26 mouse cellular contexts compared by ENCODE assay signal in genomic region chr5:64630582-64630981, GRCm38 (mm10).
DNase-seq lines count a peak whose midpoint lies in the region; ATAC-seq lines count a peak whose summit lies in the region.
"Had no signal": no experiment of that assay in that cellular context is flagged by ENCODE, and none has a peak within 500 bp of the region (broad histone marks: within the 10 kb centered on the region; RNA-seq: fewer than 3 reads in every experiment).

No protein-coding gene starts in this region.

- no peak for DNase-seq in limb, embryonic 10.5 days (ENCODE audit: low spot score)
- DNase-seq in large intestine, adult 2 months (ENCODE audit: low read depth, low spot score) = peak; percentile 85
- DNase-seq: adrenal gland, postnatal 25 days; B cell, adult 2 months; cerebellum, adult 11-12 months; cerebellum, adult 9-11 months; gastrocnemius, postnatal 25 days; heart, postnatal 4 days; kidney, adult 18-20 months; kidney, postnatal 36 days; liver, postnatal 0 days; lung, postnatal 4 days; retina, postnatal 1 day; right cerebral cortex, postnatal 14 days; thymus, postnatal 4 days had no signal

- WGBS in limb, embryonic 13.5 days = 88% methylated on average over 2 of the region's 2 CpGs
- 95% methylated on average over 2 of the region's 2 CpGs for WGBS in limb, embryonic 10.5 days
- WGBS in intestine, embryonic 15.5 days = 69% methylated on average over 2 of the region's 2 CpGs
- WGBS in large intestine, adult 2 months = 40% methylated on average over 2 of the region's 2 CpGs
- WGBS in kidney, embryonic 16.5 days = 79% methylated on average over 2 of the region's 2 CpGs
- 87% methylated on average over 2 of the region's 2 CpGs for WGBS in forebrain, embryonic 13.5 days

- no peaks in the 10 kb centered on the region for H3K36me3 ChIP-seq in limb, embryonic 13.5 days
- no peaks in the 10 kb centered on the region for H3K36me3 ChIP-seq in limb, embryonic 10.5 days
- H3K36me3 ChIP-seq in intestine, embryonic 15.5 days = no peaks in the 10 kb centered on the region
- H3K36me3 ChIP-seq in kidney, embryonic 16.5 days (ENCODE audit: insufficient read depth, low read length) = no peaks in the 10 kb centered on the region
- H3K36me3 ChIP-seq in forebrain, embryonic 13.5 days (ENCODE audit: poor library complexity, severe bottlenecking) = no peaks in the 10 kb centered on the region
- H3K36me3 ChIP-seq: embryonic facial prominence, embryonic 15.5 days; forebrain, embryonic 15.5 days; heart, embryonic 10.5 days; kidney, embryonic 15.5 days; midbrain, embryonic 15.5 days; neural tube, embryonic 15.5 days had no signal

- no peaks in the 10 kb centered on the region for H3K9me3 ChIP-seq in limb, embryonic 13.5 days
- H3K9me3 ChIP-seq in limb, embryonic 10.5 days (replicated peaks) = no peaks in the 10 kb centered on the region
- H3K9me3 ChIP-seq in intestine, embryonic 15.5 days = no peaks in the 10 kb centered on the region
- H3K9me3 ChIP-seq in kidney, embryonic 16.5 days (ENCODE audit: low read length) = no peaks in the 10 kb centered on the region
- H3K9me3 ChIP-seq in forebrain, embryonic 13.5 days (replicated peaks) = no peaks in the 10 kb centered on the region
- H3K9me3 ChIP-seq: embryonic facial prominence, embryonic 15.5 days; forebrain, embryonic 15.5 days; heart, embryonic 10.5 days; kidney, embryonic 15.5 days; midbrain, embryonic 15.5 days; neural tube, embryonic 15.5 days had no signal

- no peak overlapping the region for H3K9ac ChIP-seq in limb, embryonic 13.5 days
- H3K9ac ChIP-seq in intestine, embryonic 15.5 days = no peak overlapping the region
- no peak overlapping the region for H3K9ac ChIP-seq in kidney, embryonic 16.5 days (replicated peaks; ENCODE audit: low read length)
- no peak overlapping the region for H3K9ac ChIP-seq in forebrain, embryonic 13.5 days
- H3K9ac ChIP-seq: embryonic facial prominence, embryonic 15.5 days; forebrain, embryonic 15.5 days; kidney, embryonic 15.5 days; liver, postnatal 0 days; midbrain, embryonic 15.5 days; neural tube, embryonic 15.5 days had no signal

- no peaks in the 10 kb centered on the region for H3K27me3 ChIP-seq in limb, embryonic 13.5 days
- H3K27me3 ChIP-seq in limb, embryonic 10.5 days (ENCODE audit: low read depth, poor library complexity, severe bottlenecking) = no peaks in the 10 kb centered on the region
- H3K27me3 ChIP-seq in intestine, embryonic 15.5 days (replicated peaks) = no peaks in the 10 kb centered on the region
- H3K27me3 ChIP-seq in kidney, embryonic 16.5 days (ENCODE audit: insufficient read depth, low read length) = no peaks in the 10 kb centered on the region
- no peaks in the 10 kb centered on the region for H3K27me3 ChIP-seq in forebrain, embryonic 13.5 days
- H3K27me3 ChIP-seq: embryonic facial prominence, embryonic 15.5 days; forebrain, embryonic 15.5 days; kidney, embryonic 15.5 days; midbrain, embryonic 15.5 days; neural tube, embryonic 15.5 days had no signal

- no peak overlapping the region for H3K4me2 ChIP-seq in limb, embryonic 13.5 days (replicated peaks)
- H3K4me2 ChIP-seq in intestine, embryonic 15.5 days (replicated peaks) = no peak overlapping the region
- no peak overlapping the region for H3K4me2 ChIP-seq in kidney, embryonic 16.5 days (replicated peaks; ENCODE audit: low read depth, low read length)
- H3K4me2 ChIP-seq in forebrain, embryonic 13.5 days = no peak overlapping the region
- H3K4me2 ChIP-seq: embryonic facial prominence, embryonic 15.5 days; forebrain, embryonic 15.5 days; kidney, embryonic 15.5 days; midbrain, embryonic 15.5 days; neural tube, embryonic 15.5 days had no signal

- H3K27ac ChIP-seq in limb, embryonic 13.5 days = no peak overlapping the region
- H3K27ac ChIP-seq in limb, embryonic 10.5 days = no peak overlapping the region
- H3K27ac ChIP-seq in intestine, embryonic 15.5 days = no peak overlapping the region
- H3K27ac ChIP-seq in kidney, embryonic 16.5 days (ENCODE audit: low read length) = no peak overlapping the region
- no peak overlapping the region for H3K27ac ChIP-seq in forebrain, embryonic 13.5 days
- H3K27ac ChIP-seq: embryonic facial prominence, embryonic 15.5 days; forebrain, embryonic 15.5 days; heart, embryonic 10.5 days; hindbrain, postnatal 0 days; kidney, embryonic 15.5 days; midbrain, embryonic 15.5 days; neural tube, embryonic 15.5 days had no signal

- H3K4me3 ChIP-seq in limb, embryonic 13.5 days = no peak overlapping the region
- H3K4me3 ChIP-seq in limb, embryonic 10.5 days = no peak overlapping the region
- no peak overlapping the region for H3K4me3 ChIP-seq in intestine, embryonic 15.5 days (replicated peaks)
- no peak overlapping the region for H3K4me3 ChIP-seq in kidney, embryonic 16.5 days (ENCODE audit: low read length)
- no peak overlapping the region for H3K4me3 ChIP-seq in forebrain, embryonic 13.5 days
- H3K4me3 ChIP-seq: embryonic facial prominence, embryonic 15.5 days; forebrain, embryonic 15.5 days; heart, embryonic 10.5 days; kidney, embryonic 15.5 days; midbrain, embryonic 15.5 days; neural tube, embryonic 15.5 days had no signal

- ATAC-seq in limb, embryonic 13.5 days (ENCODE audit: low FRiP score, low read depth) = 0 out of 2 replicates have a peak, but pooled peaks have one; percentile 34
- ATAC-seq in intestine, embryonic 15.5 days = peak; percentile 70
- no peak for ATAC-seq in kidney, embryonic 16.5 days (ENCODE audit: low FRiP score, low TSS enrichment)
- no peak for ATAC-seq in forebrain, embryonic 13.5 days
- ATAC-seq: forebrain, embryonic 15.5 days; hindbrain, postnatal 0 days; liver, postnatal 0 days; midbrain, embryonic 15.5 days had no signal

- H3K4me1 ChIP-seq in limb, embryonic 13.5 days = peaks cover 12% of the 10 kb centered on the region
- peaks cover 21% of the 10 kb centered on the region for H3K4me1 ChIP-seq in limb, embryonic 10.5 days
- peaks cover under 1% of the 10 kb centered on the region; the same call in 1 of the 2 replicates for H3K4me1 ChIP-seq in intestine, embryonic 15.5 days (replicated peaks)
- H3K4me1 ChIP-seq in kidney, embryonic 16.5 days (ENCODE audit: insufficient read depth, low read length) = peaks cover 9% of the 10 kb centered on the region; the same call in 1 of the 2 replicates
- no peaks in the 10 kb centered on the region for H3K4me1 ChIP-seq in forebrain, embryonic 13.5 days
- H3K4me1 ChIP-seq: forebrain, embryonic 15.5 days; midbrain, embryonic 15.5 days; neural tube, embryonic 15.5 days had no signal

Comparison
In these comparisons a context has a peak if more than half of its experiments do, and no peak if none do; other contexts are left out.
1. ATAC-seq: peak in limb, embryonic 13.5 days (single experiment) and intestine, embryonic 15.5 days (single experiment); none in kidney, embryonic 16.5 days (single experiment) and forebrain, embryonic 13.5 days (single experiment).